Mouse (Mus musculus) midbrain, embryonic 14.5 days (tissue): Measurements from ENCODE around the gene Tubg1. TPM values are rescaled to one million over a fixed set of nuclear protein-coding genes. Genes with fewer than 3 reads are reported as not detected.

Experiments
- ATAC-seq: fragments of 200-750 bp; cut with Nextera tagmentation; 2 replicates; pipeline ENCODE4 v1.8.0; 2017; ENCODE audit warnings: moderate number of reproducible peaks, moderate library complexity; ENCODE audit not compliant: low FRiP score, low TSS enrichment
- DNase-seq: peaks from one replicate; pipeline ENCODE4 v3.0.0-alpha.2; 2015
- H3K27ac ChIP-seq: fragments of 300-500 bp; sonication (generic); replicated peaks from 2 replicates; pipeline ENCODE4 v1.5.1; 2014; ENCODE audit warnings: mild to moderate bottlenecking, low read depth, low read length, moderate library complexity
- H3K27me3 ChIP-seq: fragments of 300-500 bp; sonication (generic); 2 replicates; pipeline ENCODE4 v1.6.1; 2014; ENCODE audit warnings: low read length, control low read depth, mixed read lengths; ENCODE audit not compliant: control insufficient read depth, insufficient read depth
- H3K36me3 ChIP-seq: fragments of 300-500 bp; sonication (generic); 2 replicates; pipeline ENCODE4 v1.6.1; 2014; ENCODE audit warnings: low read length, control low read depth; ENCODE audit not compliant: control insufficient read depth, insufficient read depth
- H3K4me1 ChIP-seq: fragments of 300-500 bp; sonication (generic); 2 replicates; pipeline ENCODE4 v1.6.1; 2014; ENCODE audit warnings: mild to moderate bottlenecking, antibody characterized with exemption, low read length, control low read depth; ENCODE audit not compliant: control insufficient read depth, insufficient read depth
- H3K4me2 ChIP-seq: fragments of 300-500 bp; sonication (generic); 2 replicates; pipeline ENCODE4 v1.6.1; 2014; ENCODE audit warnings: mild to moderate bottlenecking, low read length, moderate library complexity
- H3K4me3 ChIP-seq: fragments of 300-500 bp; sonication (generic); replicated peaks from 2 replicates; pipeline ENCODE4 v1.5.1; 2014; ENCODE audit warnings: low read depth, low read length
- H3K9ac ChIP-seq: fragments of 300-500 bp; sonication (generic); replicated peaks from 2 replicates; pipeline ENCODE4 v1.6.1; 2014; ENCODE audit warnings: mild to moderate bottlenecking, low read length, moderate library complexity
- H3K9me3 ChIP-seq: fragments of 300-500 bp; sonication (generic); 2 replicates; pipeline ENCODE4 v1.6.1; 2016; ENCODE audit warnings: low read length, control low read depth, mixed read lengths; ENCODE audit not compliant: control insufficient read depth
- WGBS: fragments of 180-500 bp; shearing (Covaris S2); extraction: QIAGEN DNeasy Blood & Tissue Kit; methylation state at CpG from one replicate; pipeline ENCODE4 v1.1.7; 2014; 5-methylcytosine and 5-hydroxymethylcytosine counted together
- polyA plus RNA-seq: library from polyadenylated mRNA; unstranded; fragments of >200 nt; fragmentation: Nextera tagmentation; extraction: Ambion mirVana; gene quantifications from 2 replicates; pipeline ENCODE4 v1.2.1, GENCODE M21; 2014

Gene Tubg1
- polyA plus RNA-seq, 1 experiment from 2014 or later, result 73.3 TPM

GRCm38 (mm10) chr11:101169301-101170107 lies 49.8 kb downstream of the Tubg1 start:
- no peaks in the 10 kb centered on the region for H3K9me3 ChIP-seq
- H3K27ac ChIP-seq, result no peak overlapping the region
- peaks cover 45% of the 10 kb centered on the region for H3K4me1 ChIP-seq
- ATAC-seq, result no peak
- H3K27me3 ChIP-seq, result peaks cover 59% of the 10 kb centered on the region
- DNase-seq, result no peak
- peak overlapping the region; percentile 64; the same call in 1 of the 2 replicates for H3K9ac ChIP-seq
- peaks cover 28% of the 10 kb centered on the region for H3K36me3 ChIP-seq
- H3K4me2 ChIP-seq, result peak overlapping the region; percentile 81
- 16% methylated on average over 17 of the region's 17 CpGs for WGBS
- peak overlapping the region; percentile 62 for H3K4me3 ChIP-seq

GRCm38 (mm10) chr11:101170354-101170810 lies 50.6 kb downstream of the Tubg1 start, which contains the start of gene Cntnap1:
Gene Cntnap1, plus strand, starts transcription at chr11:101170523.
- Histone ChIP-seq H3K4me2 (peak within 1 kb of the TSS; percentile 81), H3K9ac (peak within 1 kb of the TSS; percentile 64), H3K27ac (peak within 1 kb of the TSS; percentile 75), H3K4me1 (peaks cover 48% of the 10 kb centered on the region), H3K4me3 (peak within 1 kb of the TSS; percentile 62), H3K9me3 (no peaks in the 10 kb centered on the region), H3K27me3 (peaks cover 56% of the 10 kb centered on the region), H3K36me3 (peaks cover 19% of the 10 kb centered on the region)
- DNase-seq, result no peak
- WGBS, result under 1% methylated on average over 35 of the region's 35 CpGs
- ATAC-seq, result no peak

- peaks cover 15% of the 10 kb centered on the region; the same call in 1 of the 2 replicates for H3K36me3 ChIP-seq
- under 1% methylated on average over 41 of the region's 50 CpGs for WGBS
- peak within 1 kb of the TSS; percentile 62 for H3K4me3 ChIP-seq
- peak within 1 kb of the TSS; percentile 64 for H3K9ac ChIP-seq
- ATAC-seq (peak; percentile 94), DNase-seq (peak; percentile 98)
- peak within 1 kb of the TSS; percentile 81 for H3K4me2 ChIP-seq
- H3K27me3 ChIP-seq, result peaks cover 54% of the 10 kb centered on the region
- H3K27ac ChIP-seq, result peak within 1 kb of the TSS; percentile 75
- peaks cover 48% of the 10 kb centered on the region for H3K4me1 ChIP-seq
- no peaks in the 10 kb centered on the region for H3K9me3 ChIP-seq
These were observed 51.3 kb downstream of the Tubg1 start, which contains the start of gene Plekhh3 for GRCm38 (mm10) chr11:101170811-101171610. Gene Plekhh3, minus strand, starts transcription at chr11:101171351.

GRCm38 (mm10) chr11:101171721-101172433 lies 52.1 kb downstream of the Tubg1 start:
- H3K27ac ChIP-seq, result peak overlapping the region; percentile 64
- ATAC-seq (peak; percentile 2; the same call in 1 of the 2 replicates), DNase-seq (peak; percentile 90)
- peaks cover 8% of the 10 kb centered on the region; the same call in 1 of the 2 replicates for H3K36me3 ChIP-seq
- peak overlapping the region; percentile 74 for H3K4me2 ChIP-seq
- H3K9ac ChIP-seq, result peak overlapping the region; percentile 32
- H3K4me1 ChIP-seq, result peaks cover 54% of the 10 kb centered on the region
- under 1% methylated on average over 31 of the region's 31 CpGs for WGBS
- no peaks in the 10 kb centered on the region for H3K9me3 ChIP-seq
- peak overlapping the region; percentile 42 for H3K4me3 ChIP-seq
- peaks cover 51% of the 10 kb centered on the region for H3K27me3 ChIP-seq

GRCm38 (mm10) chr11:101172434-101172815 lies 52.7 kb downstream of the Tubg1 start:
- peaks cover 51% of the 10 kb centered on the region for H3K27me3 ChIP-seq
- H3K9ac ChIP-seq, result peak overlapping the region; percentile 32
- peak overlapping the region; percentile 42 for H3K4me3 ChIP-seq
- ATAC-seq, result no peak
- H3K36me3 ChIP-seq, result peaks cover 5% of the 10 kb centered on the region; the same call in 1 of the 2 replicates
- no peak for DNase-seq
- H3K4me1 ChIP-seq, result peaks cover 58% of the 10 kb centered on the region
- H3K9me3 ChIP-seq, result no peaks in the 10 kb centered on the region
- peak overlapping the region; percentile 64 for H3K27ac ChIP-seq
- 11% methylated on average over 5 of the region's 5 CpGs for WGBS
- peak overlapping the region; percentile 74 for H3K4me2 ChIP-seq

GRCm38 (mm10) chr11:101173112-101173511 lies 53.4 kb downstream of the Tubg1 start:
- Histone ChIP-seq H3K36me3 (no peaks in the 10 kb centered on the region), H3K9me3 (no peaks in the 10 kb centered on the region), H3K9ac (no peak overlapping the region), H3K4me3 (no peak overlapping the region; the same call in 1 of the 2 replicates), H3K27ac (no peak overlapping the region), H3K4me2 (peak overlapping the region; percentile 56), H3K4me1 (peaks cover 61% of the 10 kb centered on the region), H3K27me3 (peaks cover 51% of the 10 kb centered on the region)
- 7% methylated on average over 11 of the region's 11 CpGs for WGBS
- ATAC-seq (no peak), DNase-seq (no peak)

- DNase-seq (peak; percentile 91), ATAC-seq (peak; percentile 53; the same call in 1 of the 2 replicates)
- H3K36me3 ChIP-seq, result no peaks in the 10 kb centered on the region
- H3K9ac ChIP-seq, result peak overlapping the region; percentile 21; the same call in 1 of the 2 replicates
- peak overlapping the region; percentile 25 for H3K4me3 ChIP-seq
- peak overlapping the region; percentile 56 for H3K4me2 ChIP-seq
- peak overlapping the region; percentile 63 for H3K27ac ChIP-seq
- peaks cover 64% of the 10 kb centered on the region for H3K4me1 ChIP-seq
- H3K27me3 ChIP-seq, result peaks cover 50% of the 10 kb centered on the region
- H3K9me3 ChIP-seq, result no peaks in the 10 kb centered on the region
- under 1% methylated on average over 61 of the region's 61 CpGs for WGBS
These were observed 54.1 kb downstream of the Tubg1 start for GRCm38 (mm10) chr11:101173631-101174388.
